Mouse (Mus musculus) heart, postnatal 10 days (tissue): Measurements from ENCODE around the gene Gpr31b. TPM values are rescaled to one million over a fixed set of nuclear protein-coding genes. Genes with fewer than 3 reads are reported as not detected.
A peak's percentile ranks its signal among the peaks of the same experiment; 100 is the strongest.
"Not testable (repeated sequence)": the region's sequence is repeated elsewhere in the genome, so short reads cannot be mapped to it uniquely, and the experiment has no call there.

Experiments used
- DNase-seq, 2 experiments: peaks; one replicate each; pipeline ENCODE4 v3.0.0; 2021
- intact Hi-C: fragments of 180-260 bp; cut with DNase I; formaldehyde crosslinking; loops from one replicate; pipeline ENCODE4 v1.15.1; 2025
- total RNA-seq, 2 experiments: library from RNA; stranded (reverse); gene quantifications; 2 replicates each; pipeline ENCODE4 v1.2.3; 2021

The Gpr31b gene
- total RNA-seq = not detected

- intact Hi-C loops = not testable (repeated sequence)
- peak in 1 of 2 experiments; percentile 12 for DNase-seq
Observed at GRCm38 (mm10) chr17:13052124-13052813, at the start of gene Gpr31b. TSS of gene Gpr31b (minus strand) at chr17:13052296.

- DNase-seq, intact Hi-C loops: not testable (repeated sequence)
Observed at GRCm38 (mm10) chr17:13092960-13093359, 40.9 kb upstream of the Gpr31b start.

DNA sequence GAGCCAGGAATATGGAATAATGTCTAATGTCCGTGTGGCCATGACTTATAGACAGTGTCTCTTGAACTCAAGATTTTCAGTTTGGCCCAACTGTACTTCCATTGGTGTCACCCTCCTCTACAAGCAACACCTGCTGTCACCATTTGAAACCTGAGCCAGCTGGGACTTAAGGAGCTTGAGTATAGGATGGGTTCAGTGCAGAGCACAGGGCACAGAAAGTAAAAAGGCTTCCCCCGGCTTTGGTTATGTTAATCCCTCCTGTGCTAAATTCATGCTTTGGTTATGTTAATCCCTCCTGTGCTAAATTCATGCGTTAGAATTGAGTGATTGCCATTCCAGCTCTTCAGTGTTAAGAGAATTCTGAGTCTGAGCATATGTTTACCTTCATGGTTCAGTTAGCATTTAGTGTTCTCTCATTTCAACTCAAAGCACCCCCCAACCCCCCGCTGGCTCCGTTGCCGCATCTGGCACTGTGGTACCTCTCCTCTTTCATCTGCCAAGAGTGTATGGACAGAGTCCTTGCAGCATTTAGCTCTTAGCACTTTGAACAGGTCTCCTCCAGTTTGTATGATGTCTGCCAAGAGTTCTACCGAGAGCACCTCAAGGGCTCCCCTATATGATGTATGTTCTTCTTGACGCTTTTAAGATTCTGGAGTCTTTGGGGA lies 40.1 kb upstream of the Gpr31b start:
- DNase-seq, intact Hi-C loops: not testable (repeated sequence)

GRCm38 (mm10) chr17:13091510-13091909 lies 39.4 kb upstream of the Gpr31b start:
- intact Hi-C loops, DNase-seq: not testable (repeated sequence)

DNA sequence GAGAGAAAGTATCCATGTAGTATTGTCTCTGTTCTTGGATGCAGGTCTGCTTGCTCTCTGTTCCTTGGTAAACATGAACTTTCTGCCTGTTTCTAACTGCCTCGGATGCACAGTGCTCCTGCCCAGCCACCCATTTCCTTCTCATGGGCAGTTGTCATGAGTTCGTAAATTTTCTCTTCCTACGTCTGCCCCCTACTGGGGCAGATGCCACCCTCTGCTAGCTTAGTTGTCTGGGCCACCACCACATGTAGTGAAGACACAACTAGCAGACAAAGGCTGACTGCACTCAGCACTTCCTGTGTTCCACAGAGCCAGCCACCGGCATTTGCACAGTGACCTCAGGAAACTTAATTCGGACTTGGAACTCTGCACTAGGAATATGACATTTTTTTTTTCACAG lies 17.1 kb upstream of the Gpr31b start:
- intact Hi-C loops, DNase-seq: not testable (repeated sequence)

DNA sequence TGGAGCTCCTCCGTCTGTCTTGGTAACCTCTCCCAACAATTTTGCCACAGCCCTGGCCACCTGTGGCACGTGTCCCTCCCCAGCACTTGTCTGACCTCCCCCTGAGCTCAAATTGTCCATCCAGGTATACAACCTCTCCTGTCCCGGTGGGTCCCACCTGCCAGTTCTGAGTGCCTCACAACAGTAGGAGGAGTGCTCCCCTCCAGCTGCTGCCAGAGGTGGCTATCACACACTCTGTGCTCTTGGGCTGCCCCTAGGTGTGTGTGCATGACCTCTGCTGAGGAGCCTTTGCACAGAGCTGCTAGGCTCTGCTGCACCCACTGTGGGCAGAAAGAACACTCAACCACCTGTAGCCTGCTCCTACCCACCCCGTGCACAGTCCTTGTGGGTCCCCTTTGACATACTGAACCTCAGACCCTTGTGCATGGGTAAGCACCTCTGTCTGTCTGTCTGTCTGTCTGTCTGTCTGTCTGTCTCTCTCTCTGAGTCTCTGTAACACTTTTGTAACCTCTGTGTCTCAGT lies 15.8 kb upstream of the Gpr31b start:
- intact Hi-C loops, DNase-seq: not testable (repeated sequence)

- DNase-seq, intact Hi-C loops: not testable (repeated sequence)
Observed at GRCm38 (mm10) chr17:13062882-13063281, 10.8 kb upstream of the Gpr31b start.

DNA sequence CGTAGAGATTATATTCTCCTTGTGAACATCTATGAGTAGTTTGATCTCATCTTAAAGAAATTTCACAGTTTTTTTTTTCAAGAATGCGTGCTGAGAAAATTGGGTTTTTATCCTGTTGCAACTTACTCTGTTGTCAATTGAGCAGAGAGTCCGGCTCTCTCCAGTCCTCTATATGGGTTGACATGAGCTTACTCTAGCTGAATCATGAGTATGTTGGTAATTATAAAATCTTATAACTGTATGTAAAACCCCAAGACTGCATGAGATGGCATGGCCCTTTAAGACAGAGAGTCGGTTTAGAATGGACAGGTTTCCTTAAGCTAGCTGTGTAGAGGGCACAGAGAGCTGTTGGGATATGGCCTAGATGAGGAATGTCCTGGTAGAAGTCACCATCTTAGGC lies 8.7 kb upstream of the Gpr31b start, which contains the start of gene Tcp10b:
Gene Tcp10b (plus strand): TSS at position 301 of the 400 bp plus-strand sequence.
- DNase-seq, intact Hi-C loops: not testable (repeated sequence)

DNA sequence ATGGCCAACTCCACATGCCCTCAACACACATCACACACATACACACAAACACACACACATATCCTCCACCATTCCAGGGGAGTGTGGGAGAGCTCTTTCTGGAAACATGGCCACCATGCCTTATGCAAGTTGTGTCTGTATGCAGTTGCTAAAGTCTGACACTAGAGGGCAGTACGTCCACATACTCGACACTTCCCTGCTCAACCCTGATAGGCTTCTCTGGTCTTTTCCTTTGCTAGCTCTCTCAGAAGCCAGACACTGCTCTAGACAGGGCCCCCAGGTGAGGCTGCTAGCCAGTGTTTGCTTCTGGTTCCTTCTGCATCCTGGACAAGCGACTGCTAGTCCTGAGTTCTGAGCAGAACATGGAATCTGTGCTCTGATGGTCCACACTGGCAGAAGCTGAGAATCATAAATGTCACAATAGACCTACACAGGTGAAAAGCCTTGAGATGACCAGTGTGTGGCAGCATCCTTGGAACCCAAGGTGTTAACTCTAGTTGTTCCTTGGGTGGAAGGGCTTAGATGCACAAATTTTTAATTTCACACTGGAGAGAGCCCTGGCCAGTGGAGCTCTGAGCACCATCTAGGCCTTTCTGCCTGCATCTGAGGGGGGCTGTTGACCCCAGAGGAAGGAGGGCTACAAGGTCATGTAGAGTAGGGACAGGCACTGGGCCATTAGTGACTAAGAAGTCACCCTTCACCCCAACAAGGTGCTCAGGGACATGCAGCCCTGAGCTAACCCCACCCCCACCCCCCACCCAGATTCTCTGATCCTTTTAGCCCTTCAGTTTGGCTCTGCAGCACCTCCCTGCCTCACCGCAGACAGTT lies 8.0 kb downstream of the Gpr31b start:
- DNase-seq = peak; percentile 51 to 72
- intact Hi-C loops = not testable (repeated sequence)

GRCm38 (mm10) chr17:13036627-13037192 lies 15.4 kb downstream of the Gpr31b start:
- intact Hi-C loops = not testable (repeated sequence)

GRCm38 (mm10) chr17:13013316-13013715 lies 38.8 kb downstream of the Gpr31b start:
- intact Hi-C loops = loop anchor here (5.0 kb wide), 1 partner anchor 131 kb away; no protein-coding TSS in a partner anchor
- no peak for DNase-seq

More at GRCm38 (mm10) chr17:13036627-13037192, 15.4 kb downstream of the Gpr31b start:
- DNase-seq = not testable (repeated sequence)

GRCm38 (mm10) chr17:13009887-13010286 lies 42.2 kb downstream of the Gpr31b start:
- intact Hi-C loops = loop anchor here (5.0 kb wide), 1 partner anchor 128 kb away; no protein-coding TSS in a partner anchor
- peak; percentile 50 to 66 for DNase-seq

- intact Hi-C loops = no loop called here
- DNase-seq = peak; percentile 52 to 54
Observed at GRCm38 (mm10) chr17:13008528-13008927, 43.6 kb downstream of the Gpr31b start.

DNA sequence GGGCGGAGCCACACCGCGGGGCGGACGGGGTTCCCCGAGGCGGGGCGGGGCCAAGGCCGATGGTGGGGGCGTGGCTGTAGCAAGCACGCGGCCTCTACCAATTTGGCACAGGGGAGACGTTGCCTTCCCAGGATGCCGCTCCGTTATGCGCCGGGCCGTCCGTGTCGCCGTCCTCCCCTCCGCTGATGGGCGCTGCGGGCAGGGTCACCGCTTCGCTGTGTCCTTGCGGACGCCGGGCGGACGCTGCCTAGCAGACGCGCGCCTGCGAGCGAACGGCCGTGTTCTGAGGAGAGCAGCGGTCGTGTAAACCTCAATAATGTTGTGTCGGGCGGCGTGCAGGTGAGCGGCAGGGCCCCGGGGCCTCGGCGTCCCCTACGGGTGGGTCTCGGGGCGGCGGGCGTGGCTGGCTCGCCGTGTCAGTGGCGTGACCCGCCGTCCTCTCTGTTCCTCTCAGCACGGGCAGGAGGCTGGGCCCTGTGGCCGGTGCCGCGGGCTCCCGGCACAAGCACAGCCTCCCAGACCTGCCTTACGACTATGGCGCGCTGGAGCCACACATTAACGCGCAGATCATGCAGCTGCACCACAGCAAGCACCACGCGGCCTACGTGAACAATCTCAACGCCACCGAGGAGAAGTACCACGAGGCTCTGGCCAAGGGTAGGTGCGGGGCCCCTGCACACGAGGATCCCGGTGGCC lies 44.2 kb downstream of the Gpr31b start:
- intact Hi-C loops = loop anchor here (1.0 kb wide), 2 partner anchors 16 to 92 kb away; partner anchors contain the start of gene Mrpl18
- peak; percentile 99 to 100 for DNase-seq

- DNase-seq = no peak
- intact Hi-C loops = loop anchor here (1.0 kb wide), 2 partner anchors 15 to 91 kb away; partner anchors contain the start of gene Mrpl18
Observed at GRCm38 (mm10) chr17:13006984-13007383, 45.1 kb downstream of the Gpr31b start.

DNA sequence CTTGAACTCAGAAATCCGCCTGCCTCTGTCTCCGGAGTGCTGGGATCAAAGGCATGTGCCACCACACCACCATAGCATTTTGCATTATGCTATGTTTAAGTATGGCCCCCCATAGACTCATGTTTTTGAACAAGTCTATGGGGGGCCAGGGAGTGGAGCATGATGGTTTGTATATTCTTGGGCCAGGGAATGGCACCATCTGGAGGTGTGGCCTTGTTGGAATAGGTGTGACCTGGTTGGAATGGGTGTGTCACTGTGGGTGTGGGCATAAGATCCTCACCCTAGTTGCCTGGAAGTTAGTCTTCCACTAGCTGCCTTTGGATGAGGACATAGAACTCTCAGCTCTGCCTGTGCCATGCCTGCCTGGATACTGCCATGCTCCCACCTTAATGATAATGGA lies 45.5 kb downstream of the Gpr31b start, which contains the start of gene Sod2:
Gene Sod2 (plus strand): TSS at position 301 of the 400 bp plus-strand sequence.
- intact Hi-C loops, DNase-seq: not testable (repeated sequence)

- DNase-seq, intact Hi-C loops: not testable (repeated sequence)
Observed at GRCm38 (mm10) chr17:13004436-13004835, 47.7 kb downstream of the Gpr31b start.

DNA sequence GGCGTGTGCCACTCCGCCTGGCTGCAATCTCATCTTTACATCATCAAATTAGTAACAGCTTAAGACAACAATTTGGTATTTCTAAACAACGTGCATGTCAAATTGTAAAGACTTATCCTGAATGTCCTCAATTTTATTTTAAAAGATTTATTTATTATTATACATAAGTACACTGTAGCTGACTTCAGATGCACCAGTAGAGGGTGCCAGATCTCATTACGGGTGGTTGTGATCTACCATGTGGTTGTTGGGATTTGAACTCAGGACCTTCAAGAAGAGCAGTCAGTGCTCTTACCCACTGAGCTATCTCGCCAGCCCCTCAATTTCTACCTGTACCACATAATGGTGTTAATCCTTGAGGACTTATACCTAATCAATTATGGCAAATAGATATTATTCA lies 49.9 kb downstream of the Gpr31b start:
- DNase-seq, intact Hi-C loops: not testable (repeated sequence)
